Mouse (Mus musculus): Measurements from ENCODE around the gene Plekha6. TPM values are rescaled to one million over a fixed set of nuclear protein-coding genes. Genes with fewer than 3 reads are reported as not detected.

Gene Plekha6
- polyA plus RNA-seq, 2 experiments, result 0.81 to 2.1 TPM

DNA sequence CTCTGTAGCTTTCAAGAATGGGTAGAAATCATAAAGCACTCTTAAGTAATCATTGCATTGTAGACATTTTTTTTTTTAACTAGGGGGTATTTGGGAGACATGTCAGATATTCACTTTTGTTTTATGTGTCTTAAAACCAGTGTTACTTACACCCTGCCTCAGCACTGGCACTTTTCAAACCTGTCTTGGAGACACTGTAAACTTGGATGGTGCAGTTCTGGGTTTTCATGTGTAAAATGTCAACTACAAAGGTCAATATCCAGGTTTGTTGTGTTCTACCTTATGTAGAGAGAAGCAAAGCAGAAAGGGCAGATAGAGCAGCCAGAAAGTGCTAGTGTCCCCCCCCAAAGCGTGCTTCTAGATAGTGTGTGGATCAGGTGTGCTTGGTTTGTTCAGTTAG, 25.6 kb upstream of the Plekha6 start:
- DNase-seq (ENCODE audit: low read depth in 3 of 3, low spot score in 3 of 3) (no peak), ATAC-seq (ENCODE audit: insufficient read depth) (no peak)
- WGBS (ENCODE audit: insufficient replicate concordance), result 96% methylated on average over 1 of the region's 1 CpGs
- Histone ChIP-seq H3K27ac (no peak overlapping the region), H3K36me3 (replicated peaks; ENCODE audit: control insufficient read depth, insufficient read depth, low read depth) (peaks cover 88% of the 10 kb centered on the region), H3K9ac (replicated peaks) (no peak overlapping the region), H3K4me3 (ENCODE audit: insufficient read depth in 1 of 2, low read depth in 2 of 2, low read length in 2 of 2) (no peak overlapping the region), H3K4me1 (replicated peaks; ENCODE audit: control insufficient read depth in 2 of 2, insufficient read depth in 2 of 2, low read length in 1 of 2) (peaks cover 5 to 8% of the 10 kb centered on the region in 2 experiments), H3K9me3 (ENCODE audit: control insufficient read depth, low read length) (no peaks in the 10 kb centered on the region), H3K4me2 (ENCODE audit: low read depth) (no peak overlapping the region), H3K27me3 (ENCODE audit: control insufficient read depth, insufficient read depth, low read length) (no peaks in the 10 kb centered on the region)
- no peak for TF ChIP-seq CTCF (IDR thresholded peaks at IDR 0.05; ENCODE audit: low read depth)
- TF ChIP-seq EP300 (IDR thresholded peaks at IDR 0.05; ENCODE audit: low read depth), result no peak

- H3K4me1 ChIP-seq (replicated peaks; ENCODE audit: control insufficient read depth in 2 of 2, insufficient read depth in 2 of 2, low read length in 1 of 2), result no peaks in the 10 kb centered on the region
- H3K36me3 ChIP-seq (replicated peaks; ENCODE audit: control insufficient read depth, insufficient read depth, low read depth), result peaks cover 11% of the 10 kb centered on the region
- no peak for TF ChIP-seq EP300 (IDR thresholded peaks at IDR 0.05; ENCODE audit: low read depth)
- peak; percentile 88 for TF ChIP-seq CTCF (IDR thresholded peaks at IDR 0.05; ENCODE audit: low read depth)
- no peak overlapping the region for H3K4me2 ChIP-seq (ENCODE audit: low read depth)
- H3K27me3 ChIP-seq (ENCODE audit: control insufficient read depth, insufficient read depth, low read length), result no peaks in the 10 kb centered on the region
- H3K4me3 ChIP-seq (ENCODE audit: insufficient read depth in 1 of 2, low read depth in 2 of 2, low read length in 2 of 2), result no peak overlapping the region
- 57% methylated on average over 22 of the region's 22 CpGs for WGBS (ENCODE audit: insufficient replicate concordance)
- DNase-seq (ENCODE audit: low read depth in 3 of 3, low spot score in 3 of 3) (peak in 1 of 3 experiments; percentile 37), ATAC-seq (ENCODE audit: insufficient read depth) (no peak)
- H3K9ac ChIP-seq (replicated peaks), result no peak overlapping the region
- H3K9me3 ChIP-seq (ENCODE audit: control insufficient read depth, low read length), result no peaks in the 10 kb centered on the region
- no peak overlapping the region for H3K27ac ChIP-seq
These were observed 17.7 kb upstream of the Plekha6 start for GRCm38 (mm10) chr1:133146014-133147009.

- TF ChIP-seq EP300 (IDR thresholded peaks at IDR 0.05; ENCODE audit: low read depth) (no peak), CTCF (IDR thresholded peaks at IDR 0.05; ENCODE audit: low read depth) (no peak)
- H3K27me3 ChIP-seq (ENCODE audit: control insufficient read depth, insufficient read depth, low read length), result no peaks in the 10 kb centered on the region
- H3K4me1 ChIP-seq (replicated peaks; ENCODE audit: control insufficient read depth in 2 of 2, insufficient read depth in 2 of 2, low read length in 1 of 2), result no peaks in the 10 kb centered on the region
- ATAC-seq (ENCODE audit: insufficient read depth), result no peak
- no peaks in the 10 kb centered on the region for H3K9me3 ChIP-seq (ENCODE audit: control insufficient read depth, low read length)
- no peak for DNase-seq (ENCODE audit: low read depth in 3 of 3, low spot score in 3 of 3)
- no peak overlapping the region for H3K27ac ChIP-seq
- H3K4me2 ChIP-seq (ENCODE audit: low read depth), result no peak overlapping the region
- peaks cover 6% of the 10 kb centered on the region for H3K36me3 ChIP-seq (replicated peaks; ENCODE audit: control insufficient read depth, insufficient read depth, low read depth)
- H3K4me3 ChIP-seq (ENCODE audit: insufficient read depth in 1 of 2, low read depth in 2 of 2, low read length in 2 of 2), result no peak overlapping the region
- 77% methylated on average over 5 of the region's 5 CpGs for WGBS (ENCODE audit: insufficient replicate concordance)
- H3K9ac ChIP-seq (replicated peaks), result no peak overlapping the region
These were observed 16.7 kb upstream of the Plekha6 start for GRCm38 (mm10) chr1:133147324-133147723.

- no peak overlapping the region for H3K27ac ChIP-seq
- WGBS (ENCODE audit: insufficient replicate concordance), result 79% methylated on average over 8 of the region's 8 CpGs
- H3K4me1 ChIP-seq (replicated peaks; ENCODE audit: control insufficient read depth in 2 of 2, insufficient read depth in 2 of 2, low read length in 1 of 2), result no peaks in the 10 kb centered on the region
- H3K9me3 ChIP-seq (ENCODE audit: control insufficient read depth, low read length), result no peaks in the 10 kb centered on the region
- no peak for DNase-seq (ENCODE audit: low read depth in 3 of 3, low spot score in 3 of 3)
- H3K9ac ChIP-seq (replicated peaks), result no peak overlapping the region
- no peak overlapping the region for H3K4me2 ChIP-seq (ENCODE audit: low read depth)
- TF ChIP-seq EP300 (IDR thresholded peaks at IDR 0.05; ENCODE audit: low read depth) (no peak), CTCF (IDR thresholded peaks at IDR 0.05; ENCODE audit: low read depth) (no peak)
- H3K4me3 ChIP-seq (ENCODE audit: insufficient read depth in 1 of 2, low read depth in 2 of 2, low read length in 2 of 2), result no peak overlapping the region
- H3K27me3 ChIP-seq (ENCODE audit: control insufficient read depth, insufficient read depth, low read length), result no peaks in the 10 kb centered on the region
- no peak for ATAC-seq (ENCODE audit: insufficient read depth)
- no peaks in the 10 kb centered on the region for H3K36me3 ChIP-seq (replicated peaks; ENCODE audit: control insufficient read depth, insufficient read depth, low read depth)
These were observed 15.9 kb upstream of the Plekha6 start for GRCm38 (mm10) chr1:133148122-133148521.

GRCm38 (mm10) chr1:133150556-133150955, 13.5 kb upstream of the Plekha6 start:
- Histone ChIP-seq H3K36me3 (replicated peaks; ENCODE audit: control insufficient read depth, insufficient read depth, low read depth) (no peaks in the 10 kb centered on the region), H3K9me3 (ENCODE audit: control insufficient read depth, low read length) (no peaks in the 10 kb centered on the region), H3K27me3 (ENCODE audit: control insufficient read depth, insufficient read depth, low read length) (no peaks in the 10 kb centered on the region), H3K9ac (replicated peaks) (no peak overlapping the region), H3K4me2 (ENCODE audit: low read depth) (no peak overlapping the region), H3K4me1 (replicated peaks; ENCODE audit: control insufficient read depth in 2 of 2, insufficient read depth in 2 of 2, low read length in 1 of 2) (no peaks in the 10 kb centered on the region), H3K27ac (no peak overlapping the region), H3K4me3 (ENCODE audit: insufficient read depth in 1 of 2, low read depth in 2 of 2, low read length in 2 of 2) (no peak overlapping the region)
- DNase-seq (ENCODE audit: low read depth in 3 of 3, low spot score in 3 of 3) (no peak), ATAC-seq (ENCODE audit: insufficient read depth) (no peak)
- TF ChIP-seq EP300 (IDR thresholded peaks at IDR 0.05; ENCODE audit: low read depth), result no peak
- no peak for TF ChIP-seq CTCF (IDR thresholded peaks at IDR 0.05; ENCODE audit: low read depth)
- 83% methylated on average over 2 of the region's 2 CpGs for WGBS (ENCODE audit: insufficient replicate concordance)
